Mouse (Mus musculus): ENCODE data around the gene Duox1.

Gene Duox1

GRCm38 (mm10) chr2:122345106-122345893, 29.8 kb downstream of the Duox1 start:
- TF ChIP-seq GATA4 (IDR thresholded peaks at IDR 0.05; ENCODE audit: insufficient replicate concordance, low read length) = no peak

GRCm38 (mm10) chr2:122347257-122347656, 31.8 kb downstream of the Duox1 start:
- TF ChIP-seq GATA4 (IDR thresholded peaks at IDR 0.05; ENCODE audit: insufficient replicate concordance, low read length) = no peak

GRCm38 (mm10) chr2:122348531-122349131, 33.2 kb downstream of the Duox1 start:
- TF ChIP-seq GATA4 (IDR thresholded peaks at IDR 0.05; ENCODE audit: insufficient replicate concordance, low read length) = peak; percentile 5; the same call in 1 of the 2 replicates

GRCm38 (mm10) chr2:122349136-122349785, 33.8 kb downstream of the Duox1 start:
- TF ChIP-seq GATA4 (IDR thresholded peaks at IDR 0.05; ENCODE audit: insufficient replicate concordance, low read length) = no peak

- TF ChIP-seq GATA4 (IDR thresholded peaks at IDR 0.05; ENCODE audit: insufficient replicate concordance, low read length) = no peak
Observed at GRCm38 (mm10) chr2:122351156-122351930, 35.9 kb downstream of the Duox1 start.

- no peak for TF ChIP-seq GATA4 (IDR thresholded peaks at IDR 0.05; ENCODE audit: insufficient replicate concordance, low read length)
Observed at GRCm38 (mm10) chr2:122351931-122352329, 36.5 kb downstream of the Duox1 start.

- no peak for TF ChIP-seq GATA4 (IDR thresholded peaks at IDR 0.05; ENCODE audit: insufficient replicate concordance, low read length)
Observed at GRCm38 (mm10) chr2:122352992-122353391, 37.5 kb downstream of the Duox1 start.

GRCm38 (mm10) chr2:122353765-122354164, 38.3 kb downstream of the Duox1 start:
- no peak for TF ChIP-seq GATA4 (IDR thresholded peaks at IDR 0.05; ENCODE audit: insufficient replicate concordance, low read length)

GRCm38 (mm10) chr2:122354191-122354929, 38.9 kb downstream of the Duox1 start:
- no peak for TF ChIP-seq GATA4 (IDR thresholded peaks at IDR 0.05; ENCODE audit: insufficient replicate concordance, low read length)

GRCm38 (mm10) chr2:122355389-122355788, 39.9 kb downstream of the Duox1 start:
- no peak for TF ChIP-seq GATA4 (IDR thresholded peaks at IDR 0.05; ENCODE audit: insufficient replicate concordance, low read length)

GRCm38 (mm10) chr2:122356187-122356586, 40.7 kb downstream of the Duox1 start:
- TF ChIP-seq GATA4 (IDR thresholded peaks at IDR 0.05; ENCODE audit: insufficient replicate concordance, low read length) = no peak

GRCm38 (mm10) chr2:122360310-122360709, 44.8 kb downstream of the Duox1 start:
- TF ChIP-seq GATA4 (IDR thresholded peaks at IDR 0.05; ENCODE audit: insufficient replicate concordance, low read length) = no peak

- no peak for TF ChIP-seq GATA4 (IDR thresholded peaks at IDR 0.05; ENCODE audit: insufficient replicate concordance, low read length)
Observed at GRCm38 (mm10) chr2:122361181-122361580, 45.7 kb downstream of the Duox1 start.

GRCm38 (mm10) chr2:122361868-122362621, 46.6 kb downstream of the Duox1 start:
- no peak for TF ChIP-seq GATA4 (IDR thresholded peaks at IDR 0.05; ENCODE audit: insufficient replicate concordance, low read length)

Data from liver, adult (tissue).